Mouse (Mus musculus): ENCODE measurements around the gene Ube4a. TPM values are rescaled to one million over a fixed set of nuclear protein-coding genes. Genes with fewer than 3 reads are reported as not detected.

The Ube4a gene
- total RNA-seq, 2 experiments from 2014 or later, result 97.9 to 105 TPM

DNA sequence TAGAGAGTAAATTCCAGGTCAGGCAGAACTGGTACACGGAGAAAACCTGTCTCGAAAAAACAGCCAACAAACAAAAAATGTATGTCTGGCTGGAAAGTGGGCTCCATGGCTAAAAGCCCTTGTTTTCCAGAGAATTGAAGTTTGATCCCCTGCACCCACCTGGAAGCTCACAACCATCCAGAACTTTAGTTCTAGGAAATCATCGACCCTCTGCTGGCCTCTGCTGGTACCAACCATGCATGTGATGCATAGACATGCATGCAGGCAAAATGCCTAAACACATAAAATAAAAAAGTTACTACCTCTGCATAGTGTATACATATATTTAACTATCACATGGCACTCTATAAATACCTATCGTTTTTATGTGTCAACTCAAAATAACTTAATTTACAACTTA, 65.0 kb downstream of the Ube4a start:
- peak in 1 of 2 experiments; percentile 26 for DNase-seq

DNA sequence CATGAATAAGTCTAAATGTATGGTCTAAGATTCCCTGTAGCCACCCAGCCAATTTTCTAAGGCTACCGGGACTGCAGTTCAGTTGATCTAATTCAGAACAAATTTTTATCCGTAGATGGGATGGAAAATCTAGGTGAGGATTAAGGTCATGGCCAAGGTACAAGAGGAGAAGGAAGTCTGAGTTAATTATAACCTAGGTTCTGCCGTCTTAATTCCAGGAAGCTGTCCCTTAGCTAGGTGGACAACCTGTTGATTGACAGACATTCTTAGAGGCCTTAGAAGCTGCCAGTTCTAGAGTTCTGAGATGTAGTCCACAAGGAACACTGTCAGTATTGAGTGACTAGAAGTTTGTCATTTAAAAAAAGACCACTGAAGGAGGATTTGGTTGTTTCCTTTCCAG, 65.7 kb downstream of the Ube4a start:
- no peak for DNase-seq

DNA sequence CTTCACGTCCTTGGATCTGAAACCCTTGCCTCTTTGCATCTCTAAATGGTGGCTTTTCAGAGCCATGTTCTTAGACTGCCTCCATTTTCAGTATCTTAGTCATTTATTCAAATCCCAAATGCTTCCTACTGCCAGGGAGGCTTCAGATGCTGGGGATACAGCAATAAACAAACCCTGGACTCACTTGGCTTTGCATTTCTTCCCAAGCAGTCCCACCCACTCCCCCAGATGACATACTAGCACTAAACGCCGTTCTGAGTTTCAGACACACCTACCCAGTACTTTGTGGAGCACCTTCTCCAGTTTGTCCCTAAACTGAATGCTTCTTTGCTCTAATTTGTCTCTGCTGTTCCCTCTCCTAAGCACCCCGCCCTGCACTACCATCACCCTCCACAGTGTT, 68.4 kb downstream of the Ube4a start:
- no peak for DNase-seq

DNA sequence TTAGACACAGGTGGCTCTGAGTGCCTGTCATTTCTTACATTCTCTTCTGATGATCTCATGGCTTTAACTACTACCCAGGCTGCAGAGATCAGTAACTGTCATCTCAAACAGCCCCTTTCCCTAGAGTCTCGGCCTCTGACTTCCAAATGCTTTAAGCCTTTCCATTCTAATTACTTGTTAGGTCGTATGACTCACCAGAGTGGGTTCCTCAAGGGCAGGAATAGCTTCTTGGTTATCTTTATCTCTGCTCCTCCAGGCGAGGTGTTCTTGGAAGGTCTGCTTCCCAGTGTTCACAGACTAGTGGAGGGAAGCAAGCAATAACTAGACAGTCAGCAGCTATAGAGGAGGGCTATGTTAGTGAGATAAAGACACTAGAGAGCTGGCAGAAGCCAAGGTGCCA, 72.7 kb downstream of the Ube4a start:
- DNase-seq, result no peak

DNA sequence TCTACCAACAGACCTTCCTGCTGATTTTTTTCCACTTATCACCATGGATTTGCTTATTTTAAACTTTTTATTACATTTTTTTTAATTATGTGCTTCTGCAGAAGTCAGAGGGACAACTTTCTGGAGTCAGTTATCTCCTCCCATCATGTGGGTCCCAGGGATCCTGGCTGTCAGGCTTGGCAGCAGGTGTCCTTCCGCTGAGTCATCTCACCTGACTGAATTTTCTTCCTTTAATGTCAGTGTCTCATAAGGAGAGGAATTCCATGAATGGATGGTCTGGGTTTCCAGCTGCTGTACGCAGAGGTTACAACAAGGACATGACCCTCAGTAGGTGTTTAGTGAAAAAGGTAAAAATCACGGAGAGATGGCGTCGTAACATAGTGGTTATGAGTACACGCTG, 74.2 kb downstream of the Ube4a start:
- no peak for DNase-seq

DNA sequence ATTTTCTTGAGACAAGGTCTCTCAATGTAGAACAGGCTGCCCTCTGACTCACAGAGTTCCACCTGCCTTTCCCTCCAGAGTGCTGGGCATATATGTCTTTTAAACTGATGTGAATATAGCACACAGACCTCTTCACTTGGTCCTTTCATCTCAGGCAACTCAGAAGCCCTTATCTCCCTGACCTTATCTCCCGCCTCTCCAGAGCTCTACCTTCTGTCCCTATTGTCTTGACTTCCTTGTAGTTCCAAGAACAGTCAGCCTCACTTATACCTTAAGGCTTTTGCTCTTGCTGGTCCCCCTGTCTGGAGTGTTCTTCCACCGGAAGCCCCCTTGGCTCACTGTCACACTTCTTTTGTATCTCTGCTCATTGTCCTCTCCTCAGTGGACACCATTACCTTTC, 75.3 kb downstream of the Ube4a start:
- DNase-seq, result no peak

DNA sequence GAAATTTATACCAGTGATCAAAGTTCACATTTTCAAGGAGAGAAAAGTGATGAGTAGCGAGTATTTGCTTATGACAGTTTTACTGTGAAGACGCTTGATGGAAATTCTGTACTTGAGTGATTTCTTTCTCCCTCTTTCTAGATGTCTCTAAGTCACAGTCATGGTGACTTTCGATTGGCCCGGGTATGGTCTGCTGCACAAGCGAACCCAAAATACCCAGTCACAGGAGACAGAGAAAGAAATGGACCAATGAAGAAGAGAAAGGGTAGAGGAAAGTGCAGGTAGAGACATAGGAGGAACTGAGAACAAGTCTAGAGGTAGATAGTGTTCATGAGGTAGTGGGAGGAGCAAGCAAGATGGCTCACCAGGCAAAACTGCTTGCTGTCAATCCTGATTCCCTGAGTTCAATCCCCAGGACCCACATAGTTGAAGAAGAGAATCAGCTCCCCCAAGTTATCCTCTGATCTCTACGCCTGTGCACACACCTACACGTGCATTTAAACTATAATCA, 77.2 kb downstream of the Ube4a start:
- no peak for DNase-seq

DNA sequence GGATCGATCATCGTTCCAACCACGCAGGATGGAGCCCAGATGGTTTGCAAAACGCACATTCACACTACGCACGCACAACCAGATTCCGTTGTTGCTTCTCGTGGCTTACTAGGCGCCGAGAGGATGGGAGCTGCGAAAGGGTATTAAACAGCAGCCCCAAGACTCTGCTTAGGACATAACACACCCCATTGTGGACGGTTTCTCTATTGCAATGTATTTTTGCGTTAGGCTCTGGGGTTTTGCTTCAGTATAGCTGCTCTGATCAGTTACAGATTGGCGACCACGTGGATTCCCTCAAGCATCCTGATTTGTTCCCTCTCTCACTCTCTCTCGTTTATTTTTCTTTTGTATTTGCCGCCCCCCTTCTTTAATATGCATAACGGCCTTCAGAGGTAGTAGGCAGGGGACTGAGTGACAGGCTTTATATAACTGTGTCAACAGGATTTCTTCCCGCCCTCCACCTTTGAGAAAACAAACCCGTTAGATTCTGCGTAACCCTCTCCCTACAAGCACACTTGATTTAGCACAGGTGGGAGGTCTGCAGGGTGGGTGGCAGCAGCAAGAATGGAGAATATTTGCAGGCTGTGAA, 82.3 kb downstream of the Ube4a start:
- DNase-seq, result no peak

DNA sequence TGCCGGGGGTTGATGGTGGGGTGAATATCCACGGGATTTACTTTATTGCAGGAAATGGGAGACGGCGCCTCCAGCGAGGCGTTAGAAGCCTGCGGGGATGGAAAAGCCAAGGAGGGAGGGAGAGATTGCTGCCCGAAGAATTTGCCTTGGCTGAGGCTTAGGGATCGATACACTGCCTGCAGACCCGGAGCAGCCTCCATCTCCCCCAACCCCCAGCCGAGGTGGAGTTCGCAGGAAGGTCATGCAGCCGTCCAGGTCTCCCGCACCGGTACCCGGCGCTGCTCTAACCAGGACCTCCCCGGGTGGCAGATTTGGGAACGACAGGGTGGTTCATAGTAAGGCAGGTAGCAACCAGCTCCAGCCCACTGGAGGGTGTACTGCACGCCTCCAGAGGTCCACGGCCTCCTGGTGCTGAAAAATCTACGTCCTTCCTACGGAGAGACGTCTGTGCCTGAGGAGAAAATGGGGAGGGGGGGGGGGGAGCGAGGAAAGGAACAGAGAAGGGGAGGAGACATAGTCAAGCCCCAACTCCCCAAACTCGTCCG, 82.9 kb downstream of the Ube4a start:
- peak; percentile 49 to 59 for DNase-seq

DNA sequence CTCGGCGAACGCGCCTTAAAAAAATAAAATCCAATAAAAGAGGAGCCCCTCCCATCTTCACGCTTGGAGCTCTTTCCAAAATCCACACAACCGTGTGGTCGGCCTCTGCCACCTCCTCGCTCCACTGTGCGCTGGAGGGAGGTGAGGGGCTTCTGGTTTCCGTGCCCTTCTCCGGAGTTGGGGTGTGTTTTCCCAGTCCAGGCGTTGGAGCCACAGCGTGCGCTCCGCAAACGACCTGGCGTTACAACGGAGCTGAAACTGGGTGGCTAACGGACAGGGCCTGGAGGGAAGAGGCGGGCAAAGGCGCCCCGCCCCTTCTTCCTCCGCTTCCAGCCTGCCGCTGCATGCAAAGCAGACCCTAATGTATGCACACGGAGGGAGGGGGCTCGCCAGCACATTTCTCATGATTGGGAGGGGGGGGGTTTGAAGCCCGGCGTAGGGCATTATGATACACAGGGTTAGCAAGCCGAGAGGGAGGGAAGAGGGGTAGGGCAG, 83.4 kb downstream of the Ube4a start:
- peak; percentile 84 to 89 for DNase-seq

DNA sequence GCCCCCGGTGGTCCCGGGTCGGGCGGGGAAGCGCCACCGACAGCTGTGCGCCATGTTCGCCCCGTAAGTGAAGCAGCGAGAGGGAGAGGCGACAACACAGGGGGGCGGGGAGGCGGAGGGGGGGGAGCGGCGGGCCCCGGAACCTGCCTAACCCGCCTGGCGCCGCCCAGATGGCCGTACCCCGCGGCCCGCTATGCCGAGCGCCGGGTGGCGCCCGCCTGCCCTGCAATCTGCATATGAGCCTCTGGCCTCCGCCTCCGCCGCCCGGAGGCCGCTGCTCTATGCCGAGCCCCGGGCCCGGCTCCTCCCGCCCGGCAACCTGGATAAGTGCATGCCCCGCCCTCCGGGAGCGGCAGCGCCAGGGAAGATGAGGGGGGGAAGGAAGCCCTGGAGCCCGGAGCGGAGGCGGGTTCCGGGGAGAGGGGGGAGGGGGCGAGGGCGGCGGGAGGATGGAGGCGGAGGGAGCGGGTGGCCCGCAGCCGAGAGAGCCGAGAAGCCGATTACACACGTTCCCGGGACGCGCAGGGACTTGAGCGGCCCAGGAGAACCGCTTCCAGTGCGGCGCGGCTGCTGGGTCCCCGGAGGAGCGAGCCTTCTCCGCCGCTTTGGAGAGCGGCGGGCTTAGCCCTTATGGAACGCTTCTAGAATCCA, 84.1 kb downstream of the Ube4a start, which contains the start of gene Kmt2a:
Gene Kmt2a (minus strand): TSS at position 76 of the 651 bp plus-strand sequence.
- peak; percentile 98 to 99 for DNase-seq

DNA sequence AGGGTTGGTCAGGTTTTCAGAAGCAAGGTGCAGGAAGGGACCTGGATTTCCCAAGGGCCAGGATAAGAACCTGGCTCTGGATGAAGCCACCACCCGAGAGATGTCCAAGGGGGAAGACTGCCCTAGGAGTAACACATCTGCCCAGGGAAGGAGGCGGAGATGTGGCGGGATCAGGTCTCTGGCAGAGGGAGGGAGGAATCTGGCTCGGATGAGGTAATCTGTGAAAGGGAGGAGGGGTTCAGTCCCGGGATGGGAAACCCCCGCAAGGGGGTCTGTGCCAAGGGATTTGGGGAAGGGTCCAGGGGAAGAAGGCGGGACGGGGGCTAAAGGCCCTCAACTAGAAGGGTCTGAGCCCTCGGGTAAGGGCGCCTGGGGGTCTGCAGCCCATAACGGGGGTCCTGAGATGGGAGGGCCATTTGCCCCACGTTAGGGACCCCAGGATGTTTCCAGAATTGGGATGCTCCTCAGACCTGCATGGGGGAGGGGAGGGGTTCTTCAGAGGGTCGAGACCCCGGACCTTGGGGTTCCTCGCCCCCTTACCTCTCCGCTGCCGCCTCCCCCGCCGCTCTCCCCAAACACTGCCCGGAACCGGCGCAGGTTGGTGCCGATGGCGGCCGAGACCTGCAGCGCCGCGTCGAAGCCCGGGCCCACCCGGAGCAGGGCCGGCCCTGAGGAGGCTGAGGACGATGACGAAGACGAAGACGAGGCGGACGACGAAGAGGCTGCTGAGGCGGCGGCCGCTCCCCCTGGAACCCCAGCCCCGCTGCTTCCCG, 84.9 kb downstream of the Ube4a start:
- peak in 1 of 2 experiments; percentile 48 for DNase-seq

DNA sequence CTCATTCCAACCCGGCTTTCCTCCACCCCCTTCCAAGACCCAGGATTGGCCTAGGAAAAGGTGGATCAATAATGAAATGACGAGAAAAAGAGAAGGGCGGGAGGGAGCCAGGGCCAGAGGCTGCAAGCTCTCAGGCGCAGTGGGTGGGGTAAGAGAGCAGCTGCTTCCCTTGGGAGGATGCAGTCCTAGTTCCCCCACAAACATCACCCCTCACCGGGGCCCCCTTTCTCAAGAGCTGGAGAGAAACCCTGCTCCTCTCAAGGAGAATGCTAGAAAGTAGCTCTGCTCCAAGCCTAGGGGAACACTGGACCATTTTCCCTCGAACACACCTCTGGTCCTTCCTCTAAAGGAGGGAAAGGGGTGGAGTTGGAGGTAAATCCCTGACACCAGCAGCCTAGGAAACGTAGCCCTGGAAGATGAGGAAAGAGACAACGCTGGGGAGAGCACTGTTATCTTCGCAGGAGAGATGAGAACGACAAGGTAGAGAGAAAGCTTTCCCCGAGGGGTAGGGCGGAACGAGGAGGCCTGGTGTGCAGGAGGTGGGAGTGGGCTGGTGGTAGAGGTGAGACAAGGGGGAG, 85.6 kb downstream of the Ube4a start:
- DNase-seq, result no peak

DNA sequence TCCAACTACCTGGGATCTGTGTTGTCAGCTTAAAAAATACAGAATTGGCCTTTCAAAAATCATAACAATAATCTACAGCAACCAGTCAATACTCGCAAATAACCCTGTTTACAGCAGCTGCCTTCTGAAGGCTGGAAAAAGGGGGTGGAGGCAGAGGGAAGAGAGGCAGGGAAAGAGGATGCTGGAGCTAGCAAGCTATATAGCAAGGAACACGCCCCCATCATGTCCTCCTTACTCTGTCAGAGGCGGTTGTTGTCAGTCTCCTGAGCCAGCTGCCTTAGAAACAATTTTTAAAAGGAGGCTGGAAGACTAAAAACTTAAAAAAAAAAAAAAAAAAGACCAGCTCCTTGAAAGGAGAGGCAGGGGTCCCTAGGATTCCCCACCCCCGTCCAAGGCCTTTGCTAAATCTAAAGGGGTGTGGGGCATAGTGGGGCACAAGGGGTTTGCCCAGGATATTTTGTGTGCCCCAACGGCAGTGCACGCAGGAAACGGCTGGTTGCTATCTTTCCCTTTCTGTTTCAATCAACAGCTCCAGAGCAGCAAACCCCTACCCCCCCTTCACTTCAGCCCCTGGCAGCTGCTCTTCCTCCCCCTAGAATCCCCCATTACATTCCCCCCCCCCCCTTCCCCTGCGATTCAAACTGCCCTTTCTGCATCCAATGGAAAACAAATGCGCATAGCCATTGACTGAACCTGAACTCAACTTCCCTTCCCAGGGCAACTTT, 86.5 kb downstream of the Ube4a start:
- DNase-seq, result no peak

DNA sequence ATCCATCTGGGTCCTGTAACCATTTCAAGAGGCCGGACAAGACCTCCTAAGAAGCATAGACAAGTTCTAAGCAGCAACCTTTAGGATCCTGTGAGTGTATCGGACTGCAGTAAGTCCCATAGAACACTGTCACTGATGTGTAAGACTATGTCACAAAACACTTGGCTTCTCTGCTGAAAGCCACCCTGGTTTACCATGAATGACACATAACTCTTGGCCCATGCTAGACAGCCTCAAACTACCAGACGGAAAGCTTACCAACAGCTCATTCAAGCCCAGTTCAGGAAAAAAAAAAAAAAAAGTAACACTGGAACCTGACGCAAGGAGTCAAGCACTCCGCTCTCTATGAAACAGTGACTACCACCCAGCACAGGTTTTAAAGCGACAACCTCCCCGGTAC, 87.7 kb downstream of the Ube4a start:
- DNase-seq, result no peak

DNA sequence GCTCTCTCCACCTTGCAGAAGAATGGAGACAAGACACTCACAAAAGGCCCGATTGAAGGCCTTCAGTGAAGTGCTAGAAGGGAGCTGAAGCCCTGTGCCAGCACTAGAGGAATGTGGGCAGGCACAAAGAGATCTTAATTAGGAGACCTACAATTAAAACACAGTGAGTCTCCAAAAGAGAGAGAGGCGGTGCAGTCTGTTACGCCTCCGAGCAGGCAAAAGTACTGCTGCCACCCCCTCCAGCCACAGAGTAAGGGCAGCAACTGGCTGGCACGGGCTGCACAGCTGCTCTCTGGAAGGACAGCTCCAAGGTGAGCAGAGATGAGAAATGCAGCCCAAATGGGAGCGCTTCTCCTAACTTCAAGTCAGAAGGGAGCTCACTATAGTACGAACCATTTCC, 89.9 kb downstream of the Ube4a start:
- peak; percentile 74 to 79 for DNase-seq

DNA sequence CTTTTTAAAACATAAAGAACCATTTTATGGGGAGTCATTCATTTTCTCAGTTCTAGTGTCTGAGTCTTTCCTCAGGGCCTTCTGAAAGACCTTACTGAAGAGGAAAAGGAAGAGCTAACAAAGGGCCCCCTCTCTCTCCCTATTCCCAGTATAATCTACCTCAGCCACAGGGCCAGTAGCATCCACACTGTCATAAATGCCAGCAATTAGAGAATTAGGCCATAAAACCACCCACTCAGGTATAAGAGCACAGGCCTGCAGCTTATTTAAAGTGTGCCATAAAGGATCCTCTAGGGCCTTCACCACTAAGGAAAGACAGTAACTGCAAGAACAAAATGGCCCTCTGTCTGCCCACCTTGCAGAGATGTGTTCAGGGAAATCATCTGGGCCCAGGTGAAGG, 91.2 kb downstream of the Ube4a start:
- DNase-seq, result no peak

DNA sequence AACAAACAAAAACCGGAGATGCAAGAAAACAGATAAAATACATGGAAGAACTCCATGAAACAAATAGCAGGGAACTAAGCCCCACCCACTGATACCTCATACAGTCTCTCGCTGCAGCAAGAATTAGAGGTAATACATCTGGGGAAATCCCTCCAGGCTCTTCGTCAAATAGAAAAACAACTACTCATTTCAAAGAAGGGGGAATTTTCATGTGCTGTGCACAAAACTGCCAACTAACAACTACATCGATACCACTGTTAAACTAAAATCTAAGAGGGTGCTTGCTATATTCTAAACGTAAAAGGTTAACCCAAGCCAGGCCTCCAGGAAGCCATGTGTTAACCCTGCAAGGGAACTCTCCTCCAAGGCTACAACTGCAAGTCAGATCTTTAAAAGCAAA, 91.7 kb downstream of the Ube4a start:
- no peak for DNase-seq

Data from adrenal gland, postnatal 36 days (tissue).